Mouse (Mus musculus) neural tube, embryonic 11.5 days (tissue): Measurements from ENCODE around the gene Nlrx1. TPM values are rescaled to one million over a fixed set of nuclear protein-coding genes. Genes with fewer than 3 reads are reported as not detected.
A peak's percentile ranks its signal among the peaks of the same experiment; 100 is the strongest.

Source experiments
- ATAC-seq: fragments of 200-750 bp; cut with Nextera tagmentation; 2 replicates; pipeline ENCODE4 v1.8.0; 2017; ENCODE audit warnings: moderate number of reproducible peaks, mild to moderate bottlenecking, moderate TSS enrichment, moderate library complexity; ENCODE audit not compliant: insufficient read depth, low FRiP score, low TSS enrichment
- DNase-seq: peaks from one replicate; pipeline ENCODE4 v3.0.0-alpha.2; 2015; ENCODE audit warnings: low spot score
- H3K27ac ChIP-seq: fragments of 300-500 bp; sonication (generic); 2 replicates; pipeline ENCODE4 v1.5.1; 2014; ENCODE audit warnings: low read depth, mild to moderate bottlenecking, low read length
- H3K27me3 ChIP-seq: fragments of 300-500 bp; sonication (generic); 2 replicates; pipeline ENCODE4 v1.6.1; 2014; ENCODE audit warnings: mild to moderate bottlenecking, low read length, mixed read lengths; ENCODE audit not compliant: control insufficient read depth, insufficient read depth
- H3K36me3 ChIP-seq: fragments of 300-500 bp; sonication (generic); 2 replicates; pipeline ENCODE4 v1.6.1; 2014; ENCODE audit warnings: mild to moderate bottlenecking, low read length, moderate library complexity, mixed read lengths; ENCODE audit not compliant: control insufficient read depth, insufficient read depth
- H3K4me1 ChIP-seq: fragments of 300-500 bp; sonication (generic); 2 replicates; pipeline ENCODE4 v1.6.1; 2014; ENCODE audit warnings: low read length, mixed read lengths; ENCODE audit not compliant: control insufficient read depth, insufficient read depth
- H3K4me2 ChIP-seq: fragments of 300-500 bp; sonication (generic); 2 replicates; pipeline ENCODE4 v1.6.1; 2014; ENCODE audit warnings: low read depth, mild to moderate bottlenecking, moderate library complexity
- H3K4me3 ChIP-seq: fragments of 300-500 bp; sonication (generic); 2 replicates; pipeline ENCODE4 v1.5.1; 2014; ENCODE audit warnings: low read depth, low read length
- H3K9ac ChIP-seq: fragments of 300-500 bp; sonication (generic); 2 replicates; pipeline ENCODE4 v1.6.1; 2014; ENCODE audit warnings: mild to moderate bottlenecking, low read length
- H3K9me3 ChIP-seq: fragments of 300-500 bp; sonication (generic); 2 replicates; pipeline ENCODE4 v1.6.1; 2016; ENCODE audit warnings: low read length; ENCODE audit not compliant: control insufficient read depth
- WGBS: fragments of 180-500 bp; shearing (Covaris S2); extraction: QIAGEN DNeasy Blood & Tissue Kit; methylation state at CpG from one replicate; pipeline ENCODE4 v1.1.7; 2014; 5-methylcytosine and 5-hydroxymethylcytosine counted together
- polyA plus RNA-seq: library from polyadenylated mRNA; unstranded; fragments of >200 nt; fragmentation: Nextera tagmentation; extraction: Ambion mirVana; gene quantifications from 2 replicates; pipeline ENCODE4 v1.2.1, GENCODE M21; 2014

The Nlrx1 gene
- polyA plus RNA-seq, 1 experiment from 2014 or later, result 2.4 TPM

DNA sequence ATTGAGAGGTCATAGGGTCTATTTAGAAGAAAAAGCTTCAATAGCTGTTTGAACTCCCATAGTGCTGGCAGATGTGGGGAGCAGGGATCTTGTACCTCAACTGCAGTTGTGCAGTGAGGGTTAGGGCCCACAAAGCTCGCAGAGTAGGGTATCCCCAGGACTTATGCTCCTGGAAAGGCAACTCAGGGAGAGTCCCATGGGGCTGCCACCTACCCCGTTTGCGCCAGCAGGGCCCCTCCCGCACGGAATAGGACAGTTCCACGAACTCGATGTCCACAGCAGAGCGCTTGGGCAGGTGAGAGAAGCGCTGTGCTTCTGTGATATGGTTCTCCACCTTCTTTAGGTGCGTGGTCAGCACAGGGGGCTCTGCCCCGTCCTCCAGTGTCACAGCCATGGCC is 18.6 kb upstream of the Nlrx1 start:
- H3K27me3 ChIP-seq, result peaks cover 12% of the 10 kb centered on the region; the same call in 1 of the 2 replicates
- 2% methylated on average over 11 of the region's 11 CpGs for WGBS
- ATAC-seq (0 out of 2 replicates have a peak, but pooled peaks have one; percentile 18), DNase-seq (no peak)
- peaks cover 3% of the 10 kb centered on the region for H3K36me3 ChIP-seq
- H3K9ac ChIP-seq, result peak overlapping the region; percentile 81
- peaks cover 10% of the 10 kb centered on the region for H3K4me1 ChIP-seq
- peak overlapping the region; percentile 97 for H3K4me2 ChIP-seq
- H3K4me3 ChIP-seq, result peak overlapping the region; percentile 74
- no peaks in the 10 kb centered on the region for H3K9me3 ChIP-seq
- H3K27ac ChIP-seq, result no peak overlapping the region

DNA sequence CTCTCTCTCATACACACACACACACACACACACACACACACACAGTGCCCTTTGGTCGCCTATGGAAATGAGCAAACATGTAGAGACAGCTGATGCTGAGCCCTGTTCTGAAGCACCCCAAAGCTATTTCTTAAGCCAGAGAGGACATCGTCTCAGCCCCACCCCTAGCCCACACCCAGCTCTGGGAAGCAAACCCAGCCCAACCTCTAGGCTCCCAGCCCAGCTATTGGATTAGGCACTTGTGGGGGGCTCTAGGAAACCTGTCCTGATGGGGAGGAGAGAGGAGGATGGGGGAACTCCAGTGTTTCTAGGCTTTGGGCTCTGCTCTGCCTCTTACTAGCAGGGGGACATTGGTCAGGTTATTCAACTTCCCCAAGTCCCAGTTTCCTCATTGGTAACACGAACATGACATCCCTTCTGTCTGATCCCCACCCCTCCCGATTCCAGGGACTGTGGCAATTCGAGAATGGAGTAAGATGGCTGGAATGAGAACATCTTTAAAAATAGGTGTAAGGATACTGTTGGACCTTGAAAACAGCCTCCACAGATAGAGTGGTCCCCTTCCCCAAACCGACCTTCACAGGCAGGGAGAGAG is 18.0 kb upstream of the Nlrx1 start:
- Histone ChIP-seq H3K4me1 (peaks cover 10% of the 10 kb centered on the region), H3K27me3 (peaks cover 12% of the 10 kb centered on the region; the same call in 1 of the 2 replicates), H3K9me3 (no peaks in the 10 kb centered on the region), H3K4me3 (peak overlapping the region; percentile 74; the same call in 1 of the 2 replicates), H3K4me2 (peak overlapping the region; percentile 97; the same call in 1 of the 2 replicates), H3K27ac (no peak overlapping the region), H3K36me3 (peaks cover 3% of the 10 kb centered on the region), H3K9ac (no peak overlapping the region)
- WGBS, result 17% methylated on average over 6 of the region's 6 CpGs
- DNase-seq, result no peak
- no peak for ATAC-seq

DNA sequence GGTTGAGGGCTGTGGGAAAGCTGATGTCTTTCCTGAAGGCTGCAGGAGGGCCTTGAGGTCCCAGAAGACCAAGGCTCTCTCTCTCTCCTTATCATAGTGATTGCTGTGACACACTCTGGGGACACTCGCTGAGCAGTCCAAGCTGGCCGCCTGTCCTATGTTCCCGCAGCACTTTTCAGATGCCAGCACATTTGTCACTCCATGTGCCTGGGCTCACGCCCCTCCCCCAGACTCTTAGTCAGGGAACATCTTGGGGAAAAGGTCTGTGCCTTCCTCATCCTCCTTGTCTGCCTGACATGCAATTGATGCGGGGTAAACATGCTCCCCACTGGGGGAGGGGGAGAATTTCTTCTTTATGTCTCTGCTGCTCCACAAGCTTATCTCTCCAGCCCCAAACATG is 14.8 kb upstream of the Nlrx1 start:
- no peak overlapping the region for H3K4me3 ChIP-seq
- no peak overlapping the region for H3K27ac ChIP-seq
- H3K4me1 ChIP-seq, result peaks cover 6% of the 10 kb centered on the region
- no peak overlapping the region for H3K4me2 ChIP-seq
- H3K36me3 ChIP-seq, result no peaks in the 10 kb centered on the region
- DNase-seq, result no peak
- ATAC-seq, result no peak
- no peaks in the 10 kb centered on the region for H3K9me3 ChIP-seq
- no peak overlapping the region for H3K9ac ChIP-seq
- 66% methylated on average over 5 of the region's 5 CpGs for WGBS
- H3K27me3 ChIP-seq, result peaks cover 12% of the 10 kb centered on the region; the same call in 1 of the 2 replicates

DNA sequence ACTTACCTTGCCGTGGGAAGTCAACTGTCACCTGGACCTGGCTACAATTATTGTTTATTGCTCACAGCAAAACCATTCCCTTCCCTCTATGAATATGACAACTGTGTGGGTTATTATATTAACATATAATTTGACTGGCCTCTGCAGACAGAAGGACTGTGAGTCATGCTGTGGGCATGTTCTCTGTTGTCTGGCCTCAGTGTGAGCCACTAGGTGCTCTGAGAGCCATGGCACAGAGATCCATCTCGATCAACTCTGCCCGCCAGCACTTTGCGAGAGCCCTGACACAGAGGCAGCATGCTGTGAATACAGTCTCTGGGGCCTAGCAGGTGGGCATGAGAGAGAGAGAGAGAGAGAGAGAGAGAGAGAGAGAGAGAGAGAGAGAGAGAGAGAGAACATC is 1.6 kb upstream of the Nlrx1 start:
- Histone ChIP-seq H3K9me3 (no peaks in the 10 kb centered on the region), H3K4me1 (no peaks in the 10 kb centered on the region; the same call in 1 of the 2 replicates), H3K27ac (no peak overlapping the region), H3K4me3 (no peak overlapping the region), H3K36me3 (no peaks in the 10 kb centered on the region), H3K27me3 (no peaks in the 10 kb centered on the region), H3K9ac (no peak overlapping the region), H3K4me2 (no peak overlapping the region)
- DNase-seq, result no peak
- 94% methylated on average over 4 of the region's 4 CpGs for WGBS
- ATAC-seq, result no peak

DNA sequence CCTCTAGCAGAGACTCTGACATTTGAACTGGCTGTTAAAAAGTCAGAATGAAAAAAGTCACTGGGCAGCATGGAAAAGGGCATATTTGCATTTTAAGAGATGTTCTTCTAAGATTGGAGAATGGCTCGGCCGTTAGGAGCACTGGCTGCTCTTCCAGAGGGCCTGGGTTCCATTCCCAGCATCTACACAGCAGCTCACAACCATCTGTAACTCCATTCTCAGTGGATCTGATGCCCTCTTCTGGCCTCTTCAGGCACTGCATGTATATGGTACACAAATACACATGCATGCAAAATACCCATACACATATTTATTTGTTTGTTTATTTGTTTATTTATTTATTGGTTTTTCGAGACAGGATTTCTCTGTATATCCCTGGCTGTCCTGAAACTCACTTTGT is 678 bp upstream of the Nlrx1 start:
- no peak overlapping the region for H3K4me3 ChIP-seq
- WGBS, result 79% methylated on average over 3 of the region's 3 CpGs
- no peak overlapping the region for H3K27ac ChIP-seq
- no peaks in the 10 kb centered on the region for H3K9me3 ChIP-seq
- ATAC-seq (no peak), DNase-seq (no peak)
- no peaks in the 10 kb centered on the region for H3K36me3 ChIP-seq
- H3K27me3 ChIP-seq, result no peaks in the 10 kb centered on the region
- H3K4me1 ChIP-seq, result no peaks in the 10 kb centered on the region; the same call in 1 of the 2 replicates
- H3K4me2 ChIP-seq, result no peak overlapping the region
- no peak overlapping the region for H3K9ac ChIP-seq

DNA sequence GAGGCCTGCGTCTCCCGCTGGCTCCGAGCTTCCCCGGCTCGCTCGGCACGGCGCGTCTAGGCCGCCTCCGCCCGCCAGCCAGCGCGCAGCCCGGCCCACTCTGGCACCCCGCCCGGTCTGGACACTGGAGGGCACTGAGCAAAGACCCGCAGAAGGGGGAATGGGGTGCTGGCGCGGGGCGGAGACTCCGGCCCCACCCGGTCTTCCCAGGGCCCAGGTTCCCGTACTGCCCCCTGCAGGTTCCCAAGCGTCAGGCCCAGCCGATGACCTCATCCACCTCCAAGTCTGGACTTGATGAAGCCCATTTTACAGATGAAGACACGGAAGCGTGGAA is 405 bp downstream of the Nlrx1 start:
- peak overlapping the region; percentile 54 for H3K4me2 ChIP-seq
- H3K27me3 ChIP-seq, result no peaks in the 10 kb centered on the region
- H3K4me1 ChIP-seq, result no peaks in the 10 kb centered on the region; the same call in 1 of the 2 replicates
- H3K9ac ChIP-seq, result peak overlapping the region; percentile 75
- 5% methylated on average over 28 of the region's 28 CpGs for WGBS
- H3K27ac ChIP-seq, result no peak overlapping the region
- H3K36me3 ChIP-seq, result no peaks in the 10 kb centered on the region
- peak; percentile 71 for ATAC-seq
- H3K9me3 ChIP-seq, result no peaks in the 10 kb centered on the region
- peak; percentile 80 for DNase-seq
- H3K4me3 ChIP-seq, result peak overlapping the region; percentile 31

DNA sequence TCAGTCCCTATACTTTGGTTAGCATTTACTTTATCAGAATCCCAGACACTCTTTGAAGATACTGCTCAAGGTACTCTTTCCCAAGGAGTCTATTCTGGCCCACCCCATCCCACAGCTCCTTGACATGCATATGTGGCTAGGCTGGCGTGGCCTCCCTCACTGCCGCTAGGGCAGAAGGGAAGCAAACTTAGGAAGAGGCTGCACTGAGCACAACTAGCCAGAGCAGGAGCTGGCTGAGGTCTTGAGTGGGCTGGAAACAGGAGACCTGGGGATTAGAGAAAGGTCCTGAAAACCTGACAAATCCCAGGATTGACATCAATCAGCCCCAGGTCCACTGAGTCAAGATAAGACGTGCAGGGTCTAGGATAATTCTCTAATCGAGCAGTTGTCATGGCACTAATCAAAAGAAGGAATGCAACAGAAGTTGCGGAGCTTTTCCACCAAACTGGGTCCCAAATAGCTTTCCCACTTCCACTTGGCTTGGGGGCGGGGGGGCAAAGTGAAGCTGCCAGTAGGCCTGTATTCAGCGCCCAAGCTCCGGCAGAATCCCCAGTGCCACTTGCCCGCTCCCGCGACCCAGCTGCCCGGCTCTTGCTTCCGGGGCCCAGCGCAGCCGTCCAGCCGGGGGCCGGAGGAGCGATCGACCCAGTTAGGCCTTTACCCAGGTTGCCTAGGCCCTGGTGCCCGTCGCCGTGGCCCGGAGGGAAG is 926 bp downstream of the Nlrx1 start:
- ATAC-seq, result peak; percentile 35
- H3K27ac ChIP-seq, result no peak overlapping the region
- WGBS, result 12% methylated on average over 23 of the region's 23 CpGs

DNA sequence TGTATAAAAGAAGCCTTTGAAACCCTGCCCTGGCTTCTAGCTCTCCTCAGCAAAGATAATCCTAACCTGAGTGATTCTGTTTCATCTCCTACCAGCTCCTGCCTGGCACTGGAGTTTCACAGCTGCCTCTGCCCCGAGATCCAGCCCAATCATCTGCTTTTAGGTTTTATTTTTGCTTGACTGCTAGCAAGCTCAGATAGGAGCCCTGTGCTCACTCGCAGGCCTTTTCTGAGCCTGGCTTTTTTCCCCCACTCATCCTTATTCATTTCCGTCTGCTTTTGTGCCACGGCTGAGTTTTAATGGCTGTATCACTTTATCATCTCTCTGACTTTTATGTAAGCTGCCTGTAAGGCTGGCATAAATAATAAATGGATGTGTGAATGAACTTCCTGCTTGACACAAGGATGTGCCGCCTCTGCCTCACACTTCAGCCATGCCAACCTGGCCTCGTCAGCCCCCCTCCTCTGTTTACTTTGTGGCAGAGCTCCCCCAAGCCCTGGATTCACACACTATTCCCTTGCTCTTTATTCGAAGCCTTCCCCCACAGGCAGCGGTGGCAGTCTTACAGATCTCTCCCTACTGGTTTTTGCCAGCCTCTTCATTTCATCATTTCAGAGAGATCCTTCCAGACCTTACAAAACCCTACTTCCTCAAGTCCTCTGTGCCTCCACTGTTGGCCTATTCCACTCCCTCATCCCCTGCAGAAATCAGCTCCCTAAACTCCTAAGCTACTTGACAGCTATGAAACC is 1.7 kb downstream of the Nlrx1 start:
- Histone ChIP-seq H3K27ac (no peak overlapping the region), H3K36me3 (no peaks in the 10 kb centered on the region), H3K9ac (no peak overlapping the region), H3K9me3 (no peaks in the 10 kb centered on the region), H3K27me3 (no peaks in the 10 kb centered on the region), H3K4me3 (no peak overlapping the region), H3K4me1 (no peaks in the 10 kb centered on the region; the same call in 1 of the 2 replicates), H3K4me2 (no peak overlapping the region)
- WGBS, result 64% methylated on average over 8 of the region's 8 CpGs
- DNase-seq (no peak), ATAC-seq (no peak)

More for the DNA sequence above, 926 bp downstream of the Nlrx1 start:
- DNase-seq, result no peak
- Histone ChIP-seq H3K9me3 (no peaks in the 10 kb centered on the region), H3K9ac (peak overlapping the region; percentile 75), H3K4me2 (peak overlapping the region; percentile 54), H3K27me3 (no peaks in the 10 kb centered on the region), H3K36me3 (no peaks in the 10 kb centered on the region), H3K4me3 (peak overlapping the region; percentile 31), H3K4me1 (no peaks in the 10 kb centered on the region; the same call in 1 of the 2 replicates)
